Mouse (Mus musculus): Measurements from ENCODE around the gene Slc35a2.

GRCm38 (mm10) chrX:7927116-7927515 lies 43.3 kb downstream of the Slc35a2 start:
- TF ChIP-seq CTCF (IDR thresholded peaks at IDR 0.05; ENCODE audit: borderline replicate concordance, insufficient read depth, low read depth, low read length): no peak
- TF ChIP-seq POLR2A (IDR thresholded peaks at IDR 0.05; ENCODE audit: borderline replicate concordance, insufficient read depth, low read length): no peak

Data from cerebellum, adult 2 months (tissue).